Mouse (Mus musculus): Measurements from ENCODE around the gene Psme1. TPM values are rescaled to one million over a fixed set of nuclear protein-coding genes. Genes with fewer than 3 reads are reported as not detected.

Gene Psme1
- polyA plus RNA-seq, 1 experiment from 2014 or later = 108 TPM

GRCm38 (mm10) chr14:55557003-55557402 lies 20.9 kb upstream of the Psme1 start:
- no peak for ATAC-seq (ENCODE audit: insufficient read depth)
- Histone ChIP-seq H3K9ac (0 out of 2 replicates have a peak overlapping the region, but pooled peaks have one; percentile 12), H3K4me3 (replicated peaks) (no peak overlapping the region), H3K27me3 (no peaks in the 10 kb centered on the region), H3K9me3 (replicated peaks) (no peaks in the 10 kb centered on the region), H3K4me2 (peak overlapping the region; percentile 27; the same call in 1 of the 2 replicates), H3K36me3 (replicated peaks) (peaks cover 9% of the 10 kb centered on the region), H3K27ac (replicated peaks) (peak overlapping the region; percentile 100), H3K4me1 (replicated peaks) (peaks cover 54% of the 10 kb centered on the region)
- WGBS (ENCODE audit: insufficient replicate concordance) = 17% methylated on average over 5 of the region's 5 CpGs

GRCm38 (mm10) chr14:55557587-55557986 lies 20.3 kb upstream of the Psme1 start:
- Histone ChIP-seq H3K36me3 (replicated peaks) (peaks cover 15% of the 10 kb centered on the region), H3K27me3 (no peaks in the 10 kb centered on the region), H3K4me2 (no peak overlapping the region), H3K4me3 (replicated peaks) (no peak overlapping the region), H3K27ac (replicated peaks) (peak overlapping the region; percentile 100), H3K9me3 (replicated peaks) (no peaks in the 10 kb centered on the region), H3K4me1 (replicated peaks) (peaks cover 60% of the 10 kb centered on the region), H3K9ac (no peak overlapping the region)
- WGBS (ENCODE audit: insufficient replicate concordance) = 77% methylated on average over 3 of the region's 3 CpGs
- no peak for ATAC-seq (ENCODE audit: insufficient read depth)

- Histone ChIP-seq H3K4me1 (replicated peaks) (peaks cover 64% of the 10 kb centered on the region), H3K9me3 (replicated peaks) (no peaks in the 10 kb centered on the region), H3K4me2 (peak overlapping the region; percentile 71), H3K27ac (replicated peaks) (peak overlapping the region; percentile 100), H3K27me3 (no peaks in the 10 kb centered on the region), H3K4me3 (replicated peaks) (peak overlapping the region; percentile 84), H3K9ac (peak overlapping the region; percentile 95; the same call in 1 of the 2 replicates), H3K36me3 (replicated peaks) (peaks cover 28% of the 10 kb centered on the region)
- ATAC-seq (ENCODE audit: insufficient read depth) = no peak
- 30% methylated on average over 6 of the region's 6 CpGs for WGBS (ENCODE audit: insufficient replicate concordance)
Observed at GRCm38 (mm10) chr14:55558740-55559448, 19.0 kb upstream of the Psme1 start.

GRCm38 (mm10) chr14:55559799-55560201 lies 18.1 kb upstream of the Psme1 start, which contains the start of gene Dcaf11:
Gene Dcaf11, plus strand, starts transcription at chr14:55560006.
- WGBS (ENCODE audit: insufficient replicate concordance) = under 1% methylated on average over 27 of the region's 27 CpGs
- peak within 1 kb of the TSS; percentile 95 for H3K9ac ChIP-seq

GRCm38 (mm10) chr14:55560202-55561073 lies 17.5 kb upstream of the Psme1 start, which contains the start of gene A730061H03Rik:
Gene A730061H03Rik, minus strand, starts transcription at chr14:55560406.
- H3K4me3 ChIP-seq (replicated peaks) = peak within 1 kb of the TSS; percentile 84
- H3K36me3 ChIP-seq (replicated peaks) = peaks cover 44% of the 10 kb centered on the region
- no peaks in the 10 kb centered on the region for H3K27me3 ChIP-seq
- ATAC-seq (ENCODE audit: insufficient read depth) = peak; percentile 88
- peak within 1 kb of the TSS; percentile 95 for H3K9ac ChIP-seq
- peaks cover 58% of the 10 kb centered on the region for H3K4me1 ChIP-seq (replicated peaks)
- H3K4me2 ChIP-seq = peak within 1 kb of the TSS; percentile 71
- H3K9me3 ChIP-seq (replicated peaks) = no peaks in the 10 kb centered on the region
- under 1% methylated on average over 51 of the region's 51 CpGs for WGBS (ENCODE audit: insufficient replicate concordance)
- H3K27ac ChIP-seq (replicated peaks) = peak within 1 kb of the TSS; percentile 100

More at GRCm38 (mm10) chr14:55559799-55560201, 18.1 kb upstream of the Psme1 start, which contains the start of gene Dcaf11:
- peak within 1 kb of the TSS; percentile 71 for H3K4me2 ChIP-seq
- peaks cover 59% of the 10 kb centered on the region for H3K4me1 ChIP-seq (replicated peaks)
- peak; percentile 78 for ATAC-seq (ENCODE audit: insufficient read depth)
- peaks cover 37% of the 10 kb centered on the region for H3K36me3 ChIP-seq (replicated peaks)
- peak within 1 kb of the TSS; percentile 100 for H3K27ac ChIP-seq (replicated peaks)
- H3K27me3 ChIP-seq = no peaks in the 10 kb centered on the region
- no peaks in the 10 kb centered on the region for H3K9me3 ChIP-seq (replicated peaks)
- H3K4me3 ChIP-seq (replicated peaks) = peak within 1 kb of the TSS; percentile 84

GRCm38 (mm10) chr14:55561860-55562259 lies 16.1 kb upstream of the Psme1 start:
- 82% methylated on average over 10 of the region's 10 CpGs for WGBS (ENCODE audit: insufficient replicate concordance)
- peaks cover 45% of the 10 kb centered on the region for H3K4me1 ChIP-seq (replicated peaks)
- 0 out of 2 replicates have a peak overlapping the region, but pooled peaks have one; percentile 45 for H3K27ac ChIP-seq (replicated peaks)
- peaks cover 58% of the 10 kb centered on the region for H3K36me3 ChIP-seq (replicated peaks)
- H3K4me3 ChIP-seq (replicated peaks) = peak overlapping the region; percentile 84
- no peak overlapping the region for H3K9ac ChIP-seq
- H3K27me3 ChIP-seq = no peaks in the 10 kb centered on the region
- H3K9me3 ChIP-seq (replicated peaks) = no peaks in the 10 kb centered on the region
- H3K4me2 ChIP-seq = peak overlapping the region; percentile 71
- ATAC-seq (ENCODE audit: insufficient read depth) = no peak

- 84% methylated on average over 11 of the region's 11 CpGs for WGBS (ENCODE audit: insufficient replicate concordance)
- Histone ChIP-seq H3K4me3 (replicated peaks) (no peak overlapping the region), H3K27me3 (no peaks in the 10 kb centered on the region), H3K36me3 (replicated peaks) (peaks cover 71% of the 10 kb centered on the region), H3K4me2 (no peak overlapping the region), H3K4me1 (replicated peaks) (peaks cover 31% of the 10 kb centered on the region), H3K9me3 (replicated peaks) (no peaks in the 10 kb centered on the region), H3K27ac (replicated peaks) (no peak overlapping the region), H3K9ac (no peak overlapping the region)
- no peak for ATAC-seq (ENCODE audit: insufficient read depth)
Observed at GRCm38 (mm10) chr14:55563249-55563648, 14.7 kb upstream of the Psme1 start.

GRCm38 (mm10) chr14:55565748-55566147 lies 12.2 kb upstream of the Psme1 start:
- Histone ChIP-seq H3K4me1 (replicated peaks) (peaks cover 27% of the 10 kb centered on the region), H3K4me3 (replicated peaks) (no peak overlapping the region), H3K4me2 (no peak overlapping the region), H3K36me3 (replicated peaks) (peaks cover 95% of the 10 kb centered on the region), H3K9ac (no peak overlapping the region), H3K27me3 (no peaks in the 10 kb centered on the region), H3K27ac (replicated peaks) (no peak overlapping the region), H3K9me3 (replicated peaks) (no peaks in the 10 kb centered on the region)
- WGBS (ENCODE audit: insufficient replicate concordance) = 70% methylated on average over 3 of the region's 3 CpGs
- no peak for ATAC-seq (ENCODE audit: insufficient read depth)

- Histone ChIP-seq H3K36me3 (replicated peaks) (peaks cover 83% of the 10 kb centered on the region), H3K9me3 (replicated peaks) (no peaks in the 10 kb centered on the region), H3K4me3 (replicated peaks) (no peak overlapping the region), H3K4me2 (no peak overlapping the region), H3K4me1 (replicated peaks) (peaks cover 24% of the 10 kb centered on the region), H3K27me3 (no peaks in the 10 kb centered on the region), H3K9ac (no peak overlapping the region), H3K27ac (replicated peaks) (no peak overlapping the region)
- WGBS (ENCODE audit: insufficient replicate concordance) = 82% methylated on average over 3 of the region's 3 CpGs
- no peak for ATAC-seq (ENCODE audit: insufficient read depth)
Observed at GRCm38 (mm10) chr14:55567496-55567895, 10.4 kb upstream of the Psme1 start.

- 73% methylated on average over 2 of the region's 2 CpGs for WGBS (ENCODE audit: insufficient replicate concordance)
- Histone ChIP-seq H3K9ac (no peak overlapping the region), H3K36me3 (replicated peaks) (peaks cover 52% of the 10 kb centered on the region), H3K27ac (replicated peaks) (no peak overlapping the region), H3K27me3 (no peaks in the 10 kb centered on the region), H3K4me2 (no peak overlapping the region), H3K4me1 (replicated peaks) (peaks cover 22% of the 10 kb centered on the region), H3K4me3 (replicated peaks) (no peak overlapping the region), H3K9me3 (replicated peaks) (no peaks in the 10 kb centered on the region)
- no peak for ATAC-seq (ENCODE audit: insufficient read depth)
Observed at GRCm38 (mm10) chr14:55570588-55570987, 7.3 kb upstream of the Psme1 start.

GRCm38 (mm10) chr14:55571760-55572159 lies 6.2 kb upstream of the Psme1 start:
- Histone ChIP-seq H3K36me3 (replicated peaks) (peaks cover 40% of the 10 kb centered on the region), H3K9me3 (replicated peaks) (no peaks in the 10 kb centered on the region), H3K4me1 (replicated peaks) (peaks cover 32% of the 10 kb centered on the region), H3K4me3 (replicated peaks) (no peak overlapping the region), H3K4me2 (no peak overlapping the region), H3K27me3 (no peaks in the 10 kb centered on the region), H3K9ac (no peak overlapping the region; the same call in 1 of the 2 replicates), H3K27ac (replicated peaks) (peak overlapping the region; percentile 29; the same call in 1 of the 2 replicates)
- no peak for ATAC-seq (ENCODE audit: insufficient read depth)
